Mouse (Mus musculus) bone marrow, adult 2 months (tissue): ENCODE measurements around the gene Tmem108. TPM values are rescaled to one million over a fixed set of nuclear protein-coding genes. Genes with fewer than 3 reads are reported as not detected.

Source experiments
- H3K27ac ChIP-seq: fragments of 200-500 bp; 2 replicates; pipeline ENCODE4 v1.5.1; 2012; ENCODE audit warnings: low read depth, mild to moderate bottlenecking, control low read depth, inconsistent platforms, low read length; ENCODE audit not compliant: control insufficient read depth, poor library complexity, insufficient read depth
- H3K4me1 ChIP-seq: fragments of 200-500 bp; 2 replicates; pipeline ENCODE4 v1.6.1; 2011; ENCODE audit warnings: low read length; ENCODE audit not compliant: control insufficient read depth, insufficient read depth
- H3K4me3 ChIP-seq: fragments of 200-500 bp; replicated peaks from 2 replicates; pipeline ENCODE3; 2011; ENCODE audit warnings: mild to moderate bottlenecking, low read depth, low read length, control low read depth; ENCODE audit not compliant: control insufficient read depth
- CTCF ChIP-seq: fragments of 200-500 bp; IDR thresholded peaks from 2 replicates; pipeline ENCODE4 v1.5.1; 2011; ENCODE audit warnings: low read length, control low read depth; ENCODE audit not compliant: control insufficient read depth, insufficient read depth
- POLR2A ChIP-seq: fragments of 200-500 bp; IDR thresholded peaks from 2 replicates; pipeline ENCODE4 v1.6.1; 2011; ENCODE audit warnings: low read depth, mild to moderate bottlenecking, control low read depth, low read length, borderline replicate concordance; ENCODE audit not compliant: control insufficient read depth
- WGBS: fragments of 180-500 bp; shearing (Covaris S2); methylation state at CpG from one replicate; pipeline ENCODE4 v1.1.7; 2018; 5-methylcytosine and 5-hydroxymethylcytosine counted together
- polyA plus RNA-seq: library from polyadenylated mRNA; stranded (reverse); fragments of >200 nt; gene quantifications from 2 replicates; pipeline ENCODE4 v1.2.4, GENCODE M21; 2011; ENCODE audit warnings: low replicate concordance; ENCODE audit not compliant: missing spikeins, insufficient read depth, insufficient read length

Gene Tmem108
- polyA plus RNA-seq, 1 experiment, result 3.3 TPM

DNA sequence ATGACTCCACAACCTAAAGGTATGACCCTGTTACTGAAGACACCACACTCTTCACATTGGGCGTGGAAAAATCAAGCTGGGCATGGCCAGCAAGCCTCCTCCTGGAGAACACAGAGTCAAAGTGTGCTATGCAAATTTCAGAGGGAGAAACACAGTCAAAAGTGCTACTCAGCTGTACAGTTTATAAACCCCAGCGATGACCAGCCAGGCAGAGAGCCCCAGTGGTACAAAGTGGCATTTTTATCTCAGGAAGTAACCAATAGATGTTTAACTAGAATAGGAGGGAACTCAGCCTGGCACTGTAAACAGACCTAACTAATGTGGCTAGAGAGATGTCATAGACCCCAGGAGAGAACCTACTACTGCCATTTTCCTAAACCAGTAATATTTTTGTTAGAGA lies 115.0 kb downstream of the Tmem108 start:
- Histone ChIP-seq H3K4me1 (peaks cover 2% of the 10 kb centered on the region), H3K4me3 (no peak overlapping the region), H3K27ac (no peak overlapping the region; the same call in 1 of the 2 replicates)
- TF ChIP-seq POLR2A, result no peak
- TF ChIP-seq CTCF, result no peak
- 36% methylated on average over 2 of the region's 2 CpGs for WGBS

DNA sequence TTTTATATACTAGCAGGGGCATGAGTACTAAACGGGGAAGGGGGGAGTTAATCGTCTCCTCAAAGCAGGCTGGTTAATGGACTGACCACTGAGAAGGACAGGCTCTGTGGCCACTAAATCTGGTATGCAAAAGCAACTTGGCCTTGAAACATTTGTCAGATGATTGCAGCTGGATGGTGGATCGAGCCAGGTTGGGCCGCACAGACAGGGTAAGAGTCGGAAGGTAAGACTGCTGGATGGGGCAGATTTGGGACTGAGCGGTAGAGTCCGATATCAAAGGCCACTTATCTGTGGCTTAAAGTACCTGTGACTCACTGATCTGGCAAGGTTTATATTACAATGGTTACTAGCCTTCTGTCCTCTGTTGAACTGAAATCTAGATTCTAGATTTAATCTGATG lies 115.9 kb downstream of the Tmem108 start:
- WGBS, result 85% methylated on average over 7 of the region's 7 CpGs

DNA sequence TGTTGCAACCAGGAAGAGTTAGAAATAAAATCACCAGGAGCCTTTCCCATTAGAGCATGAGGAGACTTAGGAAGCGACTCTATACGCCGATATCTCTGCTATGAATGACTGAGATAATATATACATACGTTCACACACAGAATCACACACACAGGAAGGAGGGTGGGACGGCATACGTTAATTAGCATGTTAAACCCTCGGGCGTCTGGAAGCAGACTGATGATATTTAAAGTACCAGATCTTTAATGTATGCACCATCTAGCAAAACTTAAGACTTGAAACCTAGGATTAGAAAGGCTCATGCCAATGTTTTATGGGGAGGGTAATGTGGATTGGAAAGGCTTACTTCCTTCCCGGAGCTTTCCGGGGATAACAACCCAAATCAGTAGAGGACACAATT lies 119.3 kb downstream of the Tmem108 start:
- no peak for TF ChIP-seq CTCF
- TF ChIP-seq POLR2A, result no peak
- Histone ChIP-seq H3K27ac (no peak overlapping the region), H3K4me1 (no peaks in the 10 kb centered on the region; the same call in 1 of the 2 replicates), H3K4me3 (no peak overlapping the region)
- WGBS, result 81% methylated on average over 10 of the region's 10 CpGs

More for the DNA sequence above, 115.9 kb downstream of the Tmem108 start:
- H3K27ac ChIP-seq, result no peak overlapping the region
- no peak for TF ChIP-seq CTCF
- peaks cover 2% of the 10 kb centered on the region for H3K4me1 ChIP-seq
- H3K4me3 ChIP-seq, result no peak overlapping the region

DNA sequence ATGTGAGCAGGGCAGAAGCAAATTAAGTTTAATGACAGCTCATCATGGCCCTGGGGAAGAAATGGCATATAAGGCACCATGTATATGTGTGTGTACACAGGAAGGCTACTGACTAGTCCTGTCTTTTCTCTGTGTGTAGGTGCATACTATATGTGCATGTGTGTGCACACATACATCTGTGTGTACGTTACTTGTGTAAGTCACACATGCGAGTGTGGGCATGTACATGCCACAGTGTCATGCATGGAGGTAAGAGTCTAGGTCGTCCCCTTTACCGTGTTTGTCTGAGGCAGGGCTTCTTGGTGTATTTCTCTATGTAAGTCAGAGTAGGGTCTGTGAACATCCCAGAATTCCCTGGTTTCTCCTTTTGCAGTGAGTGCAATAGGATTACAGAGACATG lies 120.3 kb downstream of the Tmem108 start:
- TF ChIP-seq CTCF (no peak), POLR2A (no peak)
- H3K27ac ChIP-seq, result no peak overlapping the region
- H3K4me1 ChIP-seq, result no peaks in the 10 kb centered on the region
- WGBS, result 79% methylated on average over 4 of the region's 4 CpGs
- H3K4me3 ChIP-seq, result no peak overlapping the region

DNA sequence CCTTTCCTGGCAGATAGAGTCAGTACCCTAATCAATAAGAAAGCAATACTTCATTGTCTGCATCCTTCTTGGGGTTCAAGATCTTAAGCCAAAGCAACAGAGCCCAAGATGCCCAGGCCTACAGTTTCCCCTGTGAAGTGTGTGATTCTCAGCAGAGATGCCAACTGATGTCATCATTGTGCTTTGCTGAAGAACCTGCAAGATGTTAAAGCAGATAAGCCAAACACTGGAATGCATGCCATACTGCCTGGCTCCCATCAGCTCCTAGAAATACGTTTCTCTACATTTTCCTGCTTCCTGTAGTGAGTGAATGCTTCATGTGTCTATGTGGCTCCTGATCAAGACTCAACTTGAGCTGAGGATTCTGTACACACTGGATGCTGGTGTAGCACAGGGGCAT lies 122.2 kb downstream of the Tmem108 start:
- Histone ChIP-seq H3K4me1 (no peaks in the 10 kb centered on the region), H3K27ac (no peak overlapping the region), H3K4me3 (no peak overlapping the region)
- 26% methylated on average over 1 of the region's 1 CpGs for WGBS
- TF ChIP-seq POLR2A, result no peak
- no peak for TF ChIP-seq CTCF

DNA sequence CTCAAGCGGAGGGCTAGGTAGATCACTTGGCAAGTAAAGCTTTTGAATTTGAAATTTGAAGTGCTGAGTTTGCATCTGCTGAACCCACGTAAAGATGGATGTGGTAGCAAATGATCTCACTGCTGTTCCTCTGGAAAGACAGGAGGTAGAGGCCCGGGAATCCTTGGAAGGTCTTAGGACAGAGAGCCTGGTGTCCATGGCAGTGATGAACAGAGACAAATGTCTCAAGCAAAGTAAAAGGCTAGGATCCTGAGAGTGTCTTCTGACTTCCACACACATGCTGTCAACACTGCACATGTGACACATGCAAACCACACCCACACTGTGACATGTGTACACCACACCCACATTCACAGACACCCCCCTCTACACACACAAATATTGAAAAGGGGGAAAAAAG lies 124.2 kb downstream of the Tmem108 start:
- 76% methylated on average over 3 of the region's 3 CpGs for WGBS
- Histone ChIP-seq H3K27ac (no peak overlapping the region), H3K4me1 (no peaks in the 10 kb centered on the region)

DNA sequence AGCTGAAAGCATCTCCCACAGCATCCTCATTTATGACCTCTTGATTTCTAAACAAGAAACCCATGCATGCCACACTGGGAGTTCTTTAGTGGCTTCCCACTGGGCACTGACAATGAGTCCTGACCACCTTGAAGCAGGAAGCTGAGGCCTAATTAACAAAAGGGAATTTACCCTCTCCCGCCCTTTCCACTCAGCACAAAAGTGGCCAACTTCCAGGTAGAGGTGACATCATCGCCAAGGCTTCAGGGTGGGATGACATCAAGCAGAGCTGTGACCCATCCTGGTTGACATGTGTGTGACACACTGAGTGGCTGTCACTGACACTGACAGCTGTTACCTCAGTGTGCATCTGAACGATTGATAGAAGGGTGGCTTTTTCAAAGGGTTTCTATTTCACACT lies 124.8 kb downstream of the Tmem108 start:
- Histone ChIP-seq H3K4me1 (no peaks in the 10 kb centered on the region), H3K27ac (no peak overlapping the region), H3K4me3 (no peak overlapping the region)
- WGBS, result 64% methylated on average over 3 of the region's 3 CpGs
- TF ChIP-seq POLR2A (no peak), CTCF (no peak)

More for the DNA sequence above, 124.2 kb downstream of the Tmem108 start:
- no peak overlapping the region for H3K4me3 ChIP-seq
- TF ChIP-seq CTCF, result no peak
- TF ChIP-seq POLR2A, result no peak

DNA sequence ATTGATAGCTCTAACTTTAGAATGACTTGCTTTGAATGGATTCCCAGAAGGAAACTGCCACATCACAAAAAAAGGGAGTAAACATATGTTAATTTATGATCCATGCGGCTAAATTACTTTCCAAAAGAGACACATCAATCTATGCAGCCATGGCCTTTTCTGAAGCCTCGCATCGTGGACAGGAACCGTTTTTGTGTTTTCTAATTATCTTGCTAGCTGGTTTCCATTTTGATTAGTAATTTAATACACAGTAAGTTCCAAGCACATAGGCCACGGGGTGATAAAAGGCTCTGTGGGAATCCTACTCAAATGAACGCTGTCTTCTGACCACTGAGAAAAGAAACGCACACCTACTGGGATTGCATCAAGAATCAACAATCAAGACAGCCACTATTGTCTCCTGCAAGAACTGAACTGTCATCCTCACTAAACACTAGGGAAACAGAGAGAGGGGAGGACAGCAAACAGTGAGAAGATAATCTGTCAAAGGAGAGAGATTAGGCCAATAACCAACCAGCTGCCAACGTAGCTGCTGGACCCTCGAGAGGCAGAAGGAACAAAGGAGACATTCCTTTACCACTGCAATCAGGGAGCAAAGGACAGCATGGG lies 132.7 kb downstream of the Tmem108 start:
- no peak overlapping the region for H3K4me3 ChIP-seq
- 78% methylated on average over 9 of the region's 9 CpGs for WGBS
- TF ChIP-seq POLR2A, result no peak
- no peak for TF ChIP-seq CTCF

DNA sequence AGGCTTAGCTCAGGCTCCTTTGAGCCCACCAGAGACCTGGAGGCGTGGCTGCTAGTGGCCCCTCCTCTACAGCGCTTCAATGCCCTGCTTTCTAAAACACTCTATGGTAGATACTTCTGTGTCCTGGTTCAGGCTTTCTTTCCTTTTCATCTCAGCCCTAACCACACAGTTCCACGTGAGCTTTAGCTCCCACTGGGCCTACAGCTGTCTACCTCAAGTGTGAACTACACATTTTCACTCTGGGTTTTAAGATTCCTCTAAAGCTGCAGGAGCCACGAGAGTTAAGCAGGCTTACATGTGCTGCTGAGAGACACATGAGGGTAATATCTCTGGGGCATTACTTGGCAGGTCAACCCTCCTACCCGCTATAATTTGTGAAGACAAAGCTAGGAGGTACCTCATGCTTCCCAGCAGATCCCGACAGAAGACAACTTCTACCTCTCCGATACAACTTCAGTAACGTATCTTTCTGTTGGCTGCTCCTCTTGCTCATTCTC lies 134.2 kb downstream of the Tmem108 start:
- Histone ChIP-seq H3K27ac (no peak overlapping the region), H3K4me3 (no peak overlapping the region), H3K4me1 (no peaks in the 10 kb centered on the region; the same call in 1 of the 2 replicates)
- no peak for TF ChIP-seq CTCF
- no peak for TF ChIP-seq POLR2A
- 78% methylated on average over 8 of the region's 8 CpGs for WGBS

More for the DNA sequence above, 132.7 kb downstream of the Tmem108 start:
- no peak overlapping the region for H3K27ac ChIP-seq
- H3K4me1 ChIP-seq, result no peaks in the 10 kb centered on the region; the same call in 1 of the 2 replicates
